Mouse (Mus musculus): ENCODE measurements around the gene Zcchc4. TPM values are rescaled to one million over a fixed set of nuclear protein-coding genes. Genes with fewer than 3 reads are reported as not detected.
"Not testable (repeated sequence)": the region's sequence is repeated elsewhere in the genome, so short reads cannot be mapped to it uniquely, and the experiment has no call there.

Gene Zcchc4
- polyA plus RNA-seq, 1 experiment from 2014 or later, result 10.7 TPM

- Histone ChIP-seq H3K36me3 (no peaks in the 10 kb centered on the region), H3K9me3 (no peaks in the 10 kb centered on the region), H3K27ac (replicated peaks) (no peak overlapping the region), H3K4me2 (no peak overlapping the region), H3K4me3 (no peak overlapping the region), H3K4me1 (replicated peaks) (no peaks in the 10 kb centered on the region), H3K27me3 (no peaks in the 10 kb centered on the region), H3K9ac (no peak overlapping the region)
- 94% methylated on average over 6 of the region's 6 CpGs for WGBS
- no peak for ATAC-seq (ENCODE audit: low FRiP score, low read depth)
These were observed 19.2 kb upstream of the Zcchc4 start for GRCm38 (mm10) chr5:52755989-52756388.

GRCm38 (mm10) chr5:52762586-52762985 lies 12.6 kb upstream of the Zcchc4 start:
- no peak for ATAC-seq (ENCODE audit: low FRiP score, low read depth)
- 77% methylated on average over 7 of the region's 7 CpGs for WGBS
- H3K36me3 ChIP-seq, result no peaks in the 10 kb centered on the region

DNA sequence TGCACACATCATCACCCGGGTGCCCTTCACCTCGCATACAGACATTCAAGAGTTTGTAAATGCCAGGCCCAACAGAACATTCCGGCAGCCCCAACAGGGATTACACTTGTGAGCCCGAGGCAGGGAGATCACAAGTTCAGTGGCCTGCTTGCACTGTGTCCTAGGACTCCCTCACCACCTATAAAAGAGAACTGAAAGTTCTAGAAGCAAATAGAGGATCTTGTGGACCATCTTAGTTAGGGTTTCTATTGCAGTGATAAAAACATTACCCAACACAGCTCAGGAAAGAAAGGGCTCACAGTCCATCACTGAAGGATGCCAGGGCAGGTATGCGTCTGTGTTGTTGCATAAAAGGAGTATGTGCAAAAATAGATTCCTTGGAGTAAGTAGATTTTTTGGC lies 942 bp upstream of the Zcchc4 start:
- no peaks in the 10 kb centered on the region for H3K4me1 ChIP-seq (replicated peaks)
- H3K36me3 ChIP-seq, result no peaks in the 10 kb centered on the region
- H3K9ac ChIP-seq, result no peak overlapping the region
- WGBS, result 96% methylated on average over 5 of the region's 5 CpGs
- no peaks in the 10 kb centered on the region for H3K9me3 ChIP-seq
- no peak overlapping the region for H3K4me2 ChIP-seq
- no peak overlapping the region for H3K27ac ChIP-seq (replicated peaks)
- no peak overlapping the region for H3K4me3 ChIP-seq
- ATAC-seq (ENCODE audit: low FRiP score, low read depth), result no peak
- no peaks in the 10 kb centered on the region for H3K27me3 ChIP-seq

More at GRCm38 (mm10) chr5:52762586-52762985, 12.6 kb upstream of the Zcchc4 start:
- no peak overlapping the region for H3K4me2 ChIP-seq
- H3K9ac ChIP-seq, result no peak overlapping the region
- H3K9me3 ChIP-seq, result no peaks in the 10 kb centered on the region
- H3K27me3 ChIP-seq, result no peaks in the 10 kb centered on the region
- no peak overlapping the region for H3K4me3 ChIP-seq
- no peak overlapping the region for H3K27ac ChIP-seq (replicated peaks)
- H3K4me1 ChIP-seq (replicated peaks), result no peaks in the 10 kb centered on the region

GRCm38 (mm10) chr5:52776466-52777354 lies 1.5 kb downstream of the Zcchc4 start:
- not testable (repeated sequence) for H3K4me1 ChIP-seq (replicated peaks); ATAC-seq (ENCODE audit: low FRiP score, low read depth); H3K27me3 ChIP-seq; H3K4me3 ChIP-seq; H3K9ac ChIP-seq; H3K4me2 ChIP-seq; H3K36me3 ChIP-seq; H3K27ac ChIP-seq (replicated peaks); H3K9me3 ChIP-seq
- 96% methylated on average over 8 of the region's 8 CpGs for WGBS

DNA sequence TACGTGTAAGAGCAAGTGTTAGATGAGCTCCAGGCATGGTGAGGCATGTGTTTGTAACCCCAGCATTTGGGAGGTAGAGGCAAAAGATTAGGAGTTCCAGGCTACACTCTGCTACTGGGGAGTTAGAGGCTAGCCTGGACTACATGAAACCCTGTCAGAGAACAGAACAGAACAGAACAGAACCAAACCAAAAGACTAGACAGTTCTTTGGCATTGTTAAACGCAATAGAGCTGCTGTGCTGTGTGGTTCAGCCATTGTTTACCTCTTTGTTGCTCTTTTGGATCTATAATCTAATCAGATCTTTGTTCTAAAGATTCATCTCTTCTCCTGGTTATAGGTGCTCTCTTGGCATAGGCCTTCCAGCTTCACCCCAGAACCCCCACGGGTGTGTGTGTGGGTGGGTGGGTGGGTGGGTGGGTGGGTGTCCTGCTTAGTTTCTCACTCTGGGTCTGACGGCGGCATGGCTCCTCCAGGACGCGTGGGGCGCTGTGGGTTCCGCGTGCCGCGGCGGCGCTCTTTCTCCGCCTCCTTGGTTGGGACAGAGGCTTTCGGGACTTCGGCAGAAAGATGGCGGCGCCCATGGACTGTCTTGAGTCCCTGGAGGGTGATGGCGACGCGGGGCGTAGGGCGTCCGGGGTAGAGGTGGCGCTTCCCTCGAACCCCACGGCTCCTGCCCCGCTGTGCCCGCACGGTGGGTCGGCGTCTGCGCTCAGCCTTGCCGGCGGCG lies 7.5 kb downstream of the Zcchc4 start:
- H3K9ac ChIP-seq, result peak overlapping the region; percentile 91
- H3K4me2 ChIP-seq, result peak overlapping the region; percentile 73
- no peaks in the 10 kb centered on the region for H3K9me3 ChIP-seq
- peak overlapping the region; percentile 93 for H3K4me3 ChIP-seq
- no peaks in the 10 kb centered on the region; the same call in 1 of the 2 replicates for H3K36me3 ChIP-seq
- no peaks in the 10 kb centered on the region for H3K27me3 ChIP-seq
- peak overlapping the region; percentile 89 for H3K27ac ChIP-seq (replicated peaks)
- 0 out of 2 replicates have a peak, but pooled peaks cover 3% of the 10 kb centered on the region for H3K4me1 ChIP-seq (replicated peaks)
- 5% methylated on average over 37 of the region's 37 CpGs for WGBS
- peak; percentile 99 for ATAC-seq (ENCODE audit: low FRiP score, low read depth)

GRCm38 (mm10) chr5:52783251-52783620 lies 8.0 kb downstream of the Zcchc4 start:
- Histone ChIP-seq H3K27me3 (no peaks in the 10 kb centered on the region), H3K4me2 (peak overlapping the region; percentile 73), H3K4me3 (peak overlapping the region; percentile 93), H3K4me1 (replicated peaks) (0 out of 2 replicates have a peak, but pooled peaks cover 3% of the 10 kb centered on the region), H3K36me3 (no peaks in the 10 kb centered on the region; the same call in 1 of the 2 replicates), H3K27ac (replicated peaks) (peak overlapping the region; percentile 89), H3K9ac (peak overlapping the region; percentile 91), H3K9me3 (no peaks in the 10 kb centered on the region)
- WGBS, result 2% methylated on average over 9 of the region's 9 CpGs
- ATAC-seq (ENCODE audit: low FRiP score, low read depth), result peak; percentile 80; the same call in 1 of the 2 replicates

DNA sequence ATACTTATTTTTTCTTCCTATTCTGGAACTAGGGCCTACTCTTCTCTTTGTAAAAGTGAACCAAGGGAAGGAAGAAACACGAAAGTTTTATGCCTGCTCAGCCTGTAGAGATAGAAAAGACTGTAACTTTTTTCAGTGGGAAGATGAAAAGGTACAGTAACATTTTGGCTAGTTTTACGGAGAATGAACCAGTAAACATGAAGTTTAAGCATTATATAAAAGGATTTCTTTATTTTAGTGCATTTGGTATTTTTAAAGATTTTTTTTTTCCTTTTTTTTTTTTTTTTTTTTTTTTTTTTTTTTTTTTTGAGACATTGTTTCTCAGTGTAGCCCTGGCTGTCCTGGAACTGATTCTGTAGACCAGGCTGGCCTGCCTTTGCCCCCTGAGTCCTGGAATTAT lies 8.7 kb downstream of the Zcchc4 start:
- Histone ChIP-seq H3K9ac (no peak overlapping the region), H3K4me3 (no peak overlapping the region), H3K27me3 (no peaks in the 10 kb centered on the region), H3K36me3 (no peaks in the 10 kb centered on the region; the same call in 1 of the 2 replicates), H3K4me2 (peak overlapping the region; percentile 73), H3K4me1 (replicated peaks) (0 out of 2 replicates have a peak, but pooled peaks cover 3% of the 10 kb centered on the region), H3K27ac (replicated peaks) (no peak overlapping the region), H3K9me3 (no peaks in the 10 kb centered on the region)
- 81% methylated on average over 2 of the region's 2 CpGs for WGBS
- no peak for ATAC-seq (ENCODE audit: low FRiP score, low read depth)

- no peak overlapping the region for H3K4me2 ChIP-seq
- no peaks in the 10 kb centered on the region for H3K27me3 ChIP-seq
- no peak for ATAC-seq (ENCODE audit: low FRiP score, low read depth)
- H3K36me3 ChIP-seq, result no peaks in the 10 kb centered on the region; the same call in 1 of the 2 replicates
- H3K4me3 ChIP-seq, result no peak overlapping the region
- no peaks in the 10 kb centered on the region for H3K9me3 ChIP-seq
- 0 out of 2 replicates have a peak, but pooled peaks cover 3% of the 10 kb centered on the region for H3K4me1 ChIP-seq (replicated peaks)
- WGBS, result 90% methylated on average over 7 of the region's 7 CpGs
- H3K9ac ChIP-seq, result no peak overlapping the region
- no peak overlapping the region for H3K27ac ChIP-seq (replicated peaks)
These were observed 11.5 kb downstream of the Zcchc4 start for GRCm38 (mm10) chr5:52786556-52787322.

DNA sequence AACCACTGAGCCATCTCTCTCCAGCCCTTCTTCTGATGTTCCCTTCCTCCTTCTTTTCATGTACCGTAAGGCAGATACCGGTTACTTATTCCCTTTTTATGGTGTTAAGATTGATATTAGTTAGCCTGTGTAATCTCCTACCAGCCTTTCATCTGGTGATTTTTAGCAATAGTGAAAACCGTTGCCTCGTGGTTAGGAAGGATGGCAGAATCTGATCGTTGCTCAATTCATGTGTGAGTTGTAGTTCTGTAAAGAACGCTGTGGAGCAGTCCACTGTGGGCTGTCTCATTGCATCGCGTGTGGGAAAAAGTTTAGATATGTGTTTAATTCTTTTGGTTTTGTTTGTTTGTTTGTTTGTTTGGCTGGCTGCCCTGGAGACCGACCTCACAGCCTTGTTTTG lies 18.0 kb downstream of the Zcchc4 start:
- Histone ChIP-seq H3K4me3 (no peak overlapping the region), H3K4me2 (no peak overlapping the region), H3K9ac (no peak overlapping the region), H3K27ac (replicated peaks) (no peak overlapping the region), H3K9me3 (no peaks in the 10 kb centered on the region), H3K36me3 (peaks cover 20% of the 10 kb centered on the region), H3K27me3 (no peaks in the 10 kb centered on the region), H3K4me1 (replicated peaks) (no peaks in the 10 kb centered on the region)
- WGBS, result 95% methylated on average over 9 of the region's 9 CpGs
- ATAC-seq (ENCODE audit: low FRiP score, low read depth), result no peak

- Histone ChIP-seq H3K9me3 (no peaks in the 10 kb centered on the region), H3K27me3 (no peaks in the 10 kb centered on the region), H3K27ac (replicated peaks) (no peak overlapping the region), H3K4me1 (replicated peaks) (no peaks in the 10 kb centered on the region), H3K36me3 (peaks cover 24% of the 10 kb centered on the region), H3K4me3 (no peak overlapping the region), H3K4me2 (no peak overlapping the region), H3K9ac (no peak overlapping the region)
- WGBS, result 88% methylated on average over 9 of the region's 9 CpGs
- ATAC-seq (ENCODE audit: low FRiP score, low read depth), result no peak
These were observed 18.9 kb downstream of the Zcchc4 start for GRCm38 (mm10) chr5:52794109-52794508.

DNA sequence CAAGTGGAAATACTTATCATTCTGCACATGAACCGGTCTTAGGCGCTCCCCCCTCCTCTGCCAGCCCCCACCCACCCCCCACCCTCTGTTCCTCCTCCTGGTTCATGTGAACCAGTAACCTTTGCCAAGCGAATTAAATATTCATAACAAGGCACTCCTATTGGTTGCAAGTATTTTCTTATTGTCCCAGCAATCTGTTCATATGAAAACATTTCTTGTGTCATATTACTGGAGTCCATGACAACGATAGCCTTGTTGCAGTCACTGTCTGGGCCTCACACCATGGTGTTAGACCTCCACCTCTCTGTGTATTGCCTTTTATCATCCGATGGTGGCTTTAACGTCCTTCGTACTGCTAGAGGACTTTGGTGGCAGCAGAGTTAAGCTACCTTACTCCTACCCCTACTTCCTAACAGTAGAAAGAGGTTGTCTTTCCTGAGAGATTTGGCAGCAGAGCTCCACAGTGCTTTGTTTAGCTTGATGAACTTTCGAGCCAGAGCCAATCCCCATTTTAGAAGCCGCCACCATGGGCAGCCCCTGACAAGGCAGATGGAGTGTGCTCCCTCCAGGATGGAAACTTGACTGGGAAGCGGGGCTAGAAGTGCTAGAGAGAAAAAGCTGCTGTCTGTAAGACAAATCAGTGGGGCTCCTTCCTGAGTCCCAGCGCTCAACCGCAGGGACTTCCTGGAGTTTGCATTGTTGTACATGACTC lies 24.2 kb downstream of the Zcchc4 start:
- H3K9ac ChIP-seq, result no peak overlapping the region
- no peak overlapping the region for H3K27ac ChIP-seq (replicated peaks)
- H3K36me3 ChIP-seq, result peaks cover 24% of the 10 kb centered on the region
- no peaks in the 10 kb centered on the region for H3K27me3 ChIP-seq
- H3K4me1 ChIP-seq (replicated peaks), result no peaks in the 10 kb centered on the region
- ATAC-seq (ENCODE audit: low FRiP score, low read depth), result no peak
- no peak overlapping the region for H3K4me3 ChIP-seq
- 88% methylated on average over 12 of the region's 12 CpGs for WGBS
- no peaks in the 10 kb centered on the region for H3K9me3 ChIP-seq
- H3K4me2 ChIP-seq, result no peak overlapping the region

Data from hindbrain, embryonic 15.5 days (tissue).